Mouse (Mus musculus): ENCODE results near the gene Hist1h2bl. TPM values are rescaled to one million over a fixed set of nuclear protein-coding genes. Genes with fewer than 3 reads are reported as not detected.

The Hist1h2bl gene
- total and polyA plus RNA-seq, 3 experiments: 10.5 to 12.9 TPM; not detected in 1

- no peaks in the 10 kb centered on the region for H3K36me3 ChIP-seq (ENCODE audit: control insufficient read depth, insufficient read depth, low read length)
- no peak for DNase-seq
- no peaks in the 10 kb centered on the region for H3K27me3 ChIP-seq (ENCODE audit: control insufficient read depth, insufficient read depth, low read length)
- H3K79me2 ChIP-seq (replicated peaks; ENCODE audit: control insufficient read depth, insufficient read depth, low read length): no peaks in the 10 kb centered on the region
- intact Hi-C loops (cut with DNase I): no loop called here
- TF ChIP-seq EP300 (IDR thresholded peaks at IDR 0.05; ENCODE audit: insufficient read depth, low read depth, low read length) (no peak), POLR2A (IDR thresholded peaks at IDR 0.05; ENCODE audit: insufficient read depth, low read depth, low read length) (no peak)
- H3K4me1 ChIP-seq (ENCODE audit: control insufficient read depth, insufficient read depth, low read length): no peaks in the 10 kb centered on the region
- no peak within 1 kb of the TSS for H3K4me3 ChIP-seq
- no peak within 1 kb of the TSS for H3K9ac ChIP-seq (ENCODE audit: low read depth, low read length)
- H3K27ac ChIP-seq: no peak within 1 kb of the TSS
These were observed 18.1 kb downstream of the Hist1h2bl start, which contains the start of gene Olfr1359 for GRCm38 (mm10) chr13:21697811-21698210. Olfr1359 (plus strand) TSS chr13:21698111.

GRCm38 (mm10) chr13:21677305-21677704 lies 38.6 kb downstream of the Hist1h2bl start, which contains the start of gene Olfr1360:
Olfr1360 (minus strand) TSS chr13:21677405.
- DNase-seq: no peak
- no peaks in the 10 kb centered on the region for H3K4me1 ChIP-seq (ENCODE audit: control insufficient read depth, insufficient read depth, low read length)
- WGBS: 81% methylated on average over 2 of the region's 2 CpGs

More at GRCm38 (mm10) chr13:21677305-21677704, 38.6 kb downstream of the Hist1h2bl start, which contains the start of gene Olfr1360:
- H3K27ac ChIP-seq: no peak within 1 kb of the TSS
- H3K9ac ChIP-seq (ENCODE audit: low read depth, low read length): no peak within 1 kb of the TSS
- no peak for TF ChIP-seq POLR2A (IDR thresholded peaks at IDR 0.05; ENCODE audit: insufficient read depth, low read depth, low read length)
- TF ChIP-seq CTCF (IDR thresholded peaks at IDR 0.05): no peak
- no peak for TF ChIP-seq EP300 (IDR thresholded peaks at IDR 0.05; ENCODE audit: insufficient read depth, low read depth, low read length)
- H3K27me3 ChIP-seq (ENCODE audit: control insufficient read depth, insufficient read depth, low read length): no peaks in the 10 kb centered on the region
- intact Hi-C loops (cut with DNase I): no loop called here
- no peak within 1 kb of the TSS for H3K4me3 ChIP-seq
- no peaks in the 10 kb centered on the region for H3K36me3 ChIP-seq (ENCODE audit: control insufficient read depth, insufficient read depth, low read length)
- H3K79me2 ChIP-seq (replicated peaks; ENCODE audit: control insufficient read depth, insufficient read depth, low read length): no peaks in the 10 kb centered on the region

Small RNAs within 50 kb of the gene (microRNA-seq; reads per million reads assigned to microRNA genes)
- gene Gm44357: 0 reads per million in 2 experiments
- 0 reads per million in 2 experiments for gene Gm44367
- 0 reads per million in 2 experiments for gene Gm44454

Other genes with a start within 250 kb of the Hist1h2bl start
Only the 30 nearest of the 32 such genes appear.
- not detected for gene Gm10065, start 236.7 kb downstream of the Hist1h2bl start, total RNA-seq (2021)
- gene Gm10065, start 236.7 kb downstream of the Hist1h2bl start, polyA plus RNA-seq (2012; rRNA removed): not detected in 2 replicates
- gene AK157302, start 220.9 kb downstream of the Hist1h2bl start, total RNA-seq (2021): 10 to 100 TPM; 25.4 to 27.3 TPM
- 0.82 and 2.0 TPM in 2 replicates for gene AK157302, start 220.9 kb downstream of the Hist1h2bl start, polyA plus RNA-seq (2012; rRNA removed)
- 100 to 1,000 TPM; 241 to 252 TPM for gene Gm11273, start 214.7 kb downstream of the Hist1h2bl start, total RNA-seq (2021)
- gene Gm11273, start 214.7 kb downstream of the Hist1h2bl start, polyA plus RNA-seq (2012; rRNA removed): 65.2 and 74.9 TPM in 2 replicates
- gene Zkscan8, start 185.0 kb downstream of the Hist1h2bl start, total RNA-seq (2021): 10 to 100 TPM in 1 of 2 experiments, 1 to 10 TPM in 1; 9.1 to 12.3 TPM
- gene Zkscan8, start 185.0 kb downstream of the Hist1h2bl start, polyA plus RNA-seq (2012; rRNA removed): 2.8 and 6.3 TPM in 2 replicates
- not detected for gene Olfr1366, start 173.3 kb downstream of the Hist1h2bl start, total RNA-seq (2021)
- gene Olfr1366, start 173.3 kb downstream of the Hist1h2bl start, polyA plus RNA-seq (2012; rRNA removed): not detected in 2 replicates
- gene Olfr1535, start 156.2 kb downstream of the Hist1h2bl start, total RNA-seq (2021): not detected
- not detected in 2 replicates for gene Olfr1535, start 156.2 kb downstream of the Hist1h2bl start, polyA plus RNA-seq (2012; rRNA removed)
- not detected for gene Olfr1364, start 134.4 kb downstream of the Hist1h2bl start, total RNA-seq (2021)
- not detected in 2 replicates for gene Olfr1364, start 134.4 kb downstream of the Hist1h2bl start, polyA plus RNA-seq (2012; rRNA removed)
- not detected for gene Olfr1362, start 102.1 kb downstream of the Hist1h2bl start, total RNA-seq (2021)
- gene Olfr1362, start 102.1 kb downstream of the Hist1h2bl start, polyA plus RNA-seq (2012; rRNA removed): not detected in 2 replicates
- not detected for gene Olfr11, start 73.6 kb downstream of the Hist1h2bl start, total RNA-seq (2021)
- not detected in 2 replicates for gene Olfr11, start 73.6 kb downstream of the Hist1h2bl start, polyA plus RNA-seq (2012; rRNA removed)
- not detected for gene Olfr1361, start 52.8 kb downstream of the Hist1h2bl start, total RNA-seq (2021)
- not detected in 2 replicates for gene Olfr1361, start 52.8 kb downstream of the Hist1h2bl start, polyA plus RNA-seq (2012; rRNA removed)
- gene Olfr1360, start 38.7 kb downstream of the Hist1h2bl start, total RNA-seq (2021): not detected
- gene Olfr1360, start 38.7 kb downstream of the Hist1h2bl start, polyA plus RNA-seq (2012; rRNA removed): not detected in 2 replicates
- not detected for gene Olfr1359, start 18.0 kb downstream of the Hist1h2bl start, total RNA-seq (2021)
- gene Olfr1359, start 18.0 kb downstream of the Hist1h2bl start, polyA plus RNA-seq (2012; rRNA removed): not detected in 2 replicates
- 1 to 10 TPM; 3.5 to 9.1 TPM for gene Hist1h2ai, start 279 bp upstream of the Hist1h2bl start, total RNA-seq (2021)
- 1.6 TPM in 1 of 2 replicates, not detected in the other for gene Hist1h2ai, start 279 bp upstream of the Hist1h2bl start, polyA plus RNA-seq (2012; rRNA removed)
- gene Hist1h3h, start 1.5 kb upstream of the Hist1h2bl start, total RNA-seq (2021): 1 to 10 TPM; 5.5 to 9.1 TPM
- gene Hist1h3h, start 1.5 kb upstream of the Hist1h2bl start, polyA plus RNA-seq (2012; rRNA removed): not detected in 2 replicates
- gene Hist1h2bm, start 5.9 kb upstream of the Hist1h2bl start, total RNA-seq (2021): 1 to 10 TPM in 1 of 2 experiments, under 1 TPM in 1; 0.78 to 2.8 TPM
- gene Hist1h2bm, start 5.9 kb upstream of the Hist1h2bl start, polyA plus RNA-seq (2012; rRNA removed): 0.27 TPM in 1 of 2 replicates, not detected in the other
- 1 to 10 TPM; 1.8 to 3.2 TPM for gene Hist1h4j, start 18.9 kb upstream of the Hist1h2bl start, total RNA-seq (2021)
- 0.73 TPM in 1 of 2 replicates, not detected in the other for gene Hist1h4j, start 18.9 kb upstream of the Hist1h2bl start, polyA plus RNA-seq (2012; rRNA removed)
- gene Hist1h4k, start 34.4 kb upstream of the Hist1h2bl start, total RNA-seq (2021): 10 to 100 TPM; 24.6 to 31.5 TPM
- 4.9 TPM in 1 of 2 replicates, not detected in the other for gene Hist1h4k, start 34.4 kb upstream of the Hist1h2bl start, polyA plus RNA-seq (2012; rRNA removed)
- gene Hist1h2ak, start 37.7 kb upstream of the Hist1h2bl start, total RNA-seq (2021): 1 to 10 TPM; 1.3 to 4.2 TPM
- 0.62 TPM in 1 of 2 replicates, not detected in the other for gene Hist1h2ak, start 37.7 kb upstream of the Hist1h2bl start, polyA plus RNA-seq (2012; rRNA removed)
- gene Hist1h2bn, start 38.0 kb upstream of the Hist1h2bl start, total RNA-seq (2021): 1 to 10 TPM; 2.6 to 6.9 TPM
- gene Hist1h2bn, start 38.0 kb upstream of the Hist1h2bl start, polyA plus RNA-seq (2012; rRNA removed): 1.6 and 1.9 TPM in 2 replicates
- 1 to 10 TPM; 2.3 to 2.5 TPM for gene Hist1h1b, start 64.5 kb upstream of the Hist1h2bl start, total RNA-seq (2021)
- not detected in 2 replicates for gene Hist1h1b, start 64.5 kb upstream of the Hist1h2bl start, polyA plus RNA-seq (2012; rRNA removed)
- gene Hist1h3i, start 67.2 kb upstream of the Hist1h2bl start, total RNA-seq (2021): 10 to 100 TPM in 1 of 2 experiments, 1 to 10 TPM in 1; 9.1 to 13.1 TPM
- 1.1 and 1.7 TPM in 2 replicates for gene Hist1h3i, start 67.2 kb upstream of the Hist1h2bl start, polyA plus RNA-seq (2012; rRNA removed)
- gene Hist1h2an, start 71.1 kb upstream of the Hist1h2bl start, total RNA-seq (2021): not detected
- not detected in 2 replicates for gene Hist1h2an, start 71.1 kb upstream of the Hist1h2bl start, polyA plus RNA-seq (2012; rRNA removed)
- gene Hist1h2bp, start 71.3 kb upstream of the Hist1h2bl start, total RNA-seq (2021): 1 to 10 TPM; 1.9 to 2.3 TPM
- gene Hist1h2bp, start 71.3 kb upstream of the Hist1h2bl start, polyA plus RNA-seq (2012; rRNA removed): not detected in 2 replicates
- gene Hist1h2bq, start 94.1 kb upstream of the Hist1h2bl start, total RNA-seq (2021): 10 to 100 TPM; 24.4 to 26.4 TPM
- gene Hist1h2bq, start 94.1 kb upstream of the Hist1h2bl start, polyA plus RNA-seq (2012; rRNA removed): 3.5 and 12.7 TPM in 2 replicates
- 1 to 10 TPM in 1 of 2 experiments, not detected in 1; 7.1 TPM for gene Hist1h2ao, start 94.3 kb upstream of the Hist1h2bl start, total RNA-seq (2021)
- gene Hist1h2ao, start 94.3 kb upstream of the Hist1h2bl start, polyA plus RNA-seq (2012; rRNA removed): not detected in 2 replicates
- 10 to 100 TPM; 42.6 to 56.8 TPM for gene Hist1h4m, start 95.6 kb upstream of the Hist1h2bl start, total RNA-seq (2021)
- gene Hist1h4m, start 95.6 kb upstream of the Hist1h2bl start, polyA plus RNA-seq (2012; rRNA removed): 1.6 TPM in 1 of 2 replicates, not detected in the other
- 1 to 10 TPM; 3.7 to 4.9 TPM for gene Hist1h4n, start 116.1 kb upstream of the Hist1h2bl start, total RNA-seq (2021)
- gene Hist1h4n, start 116.1 kb upstream of the Hist1h2bl start, polyA plus RNA-seq (2012; rRNA removed): 1.7 and 4.4 TPM in 2 replicates
- 1 to 10 TPM; 2.8 to 9.6 TPM for gene Hist1h2ap, start 117.4 kb upstream of the Hist1h2bl start, total RNA-seq (2021)
- gene Hist1h2ap, start 117.4 kb upstream of the Hist1h2bl start, polyA plus RNA-seq (2012; rRNA removed): 1.1 and 3.4 TPM in 2 replicates
- 10 to 100 TPM; 24.3 to 26.7 TPM for gene Hist1h2br, start 117.6 kb upstream of the Hist1h2bl start, total RNA-seq (2021)
- 3.5 and 12.7 TPM in 2 replicates for gene Hist1h2br, start 117.6 kb upstream of the Hist1h2bl start, polyA plus RNA-seq (2012; rRNA removed)
- under 1 TPM; 0.70 to 0.73 TPM for gene Zfp184, start 229.0 kb upstream of the Hist1h2bl start, total RNA-seq (2021)
- gene Zfp184, start 229.0 kb upstream of the Hist1h2bl start, polyA plus RNA-seq (2012; rRNA removed): 0.35 and 0.43 TPM in 2 replicates